Mouse (Mus musculus): Measurements from ENCODE around the gene Exoc7.

GRCm38 (mm10) chr11:116265850-116266249 lies 41.2 kb downstream of the Exoc7 start:
- TF ChIP-seq CTCF (IDR thresholded peaks at IDR 0.05; ENCODE audit: low read depth) = no peak
- no peak for TF ChIP-seq EP300 (IDR thresholded peaks at IDR 0.05; ENCODE audit: low read depth)

Measured in heart, postnatal 0 days (tissue).